Mouse (Mus musculus) lung, embryonic 14.5 days (tissue): ENCODE measurements at regions not wholly inside any gene's neighbourhood (a gene's known extent, or its start where the extent isn't known, plus 50 kb on each side); places are given as distances from the start of the nearest gene placed in this dataset.

Experiments
- ATAC-seq: fragments of 200-750 bp; cut with Nextera tagmentation; 2 replicates; pipeline ENCODE4 v1.8.0; 2017; ENCODE audit warnings: mild to moderate bottlenecking, moderate TSS enrichment, moderate library complexity; ENCODE audit not compliant: insufficient read depth
- DNase-seq: peaks from one replicate; pipeline ENCODE4 v3.0.0-alpha.2; 2015
- H3K27ac ChIP-seq: fragments of 300-500 bp; sonication (generic); 2 replicates; pipeline ENCODE4 v1.5.1; 2014; ENCODE audit warnings: low read depth, mild to moderate bottlenecking, moderate library complexity
- H3K27me3 ChIP-seq: fragments of 300-500 bp; sonication (generic); 2 replicates; pipeline ENCODE4 v1.6.1; 2014; ENCODE audit warnings: low read length, control low read depth; ENCODE audit not compliant: insufficient read depth
- H3K36me3 ChIP-seq: fragments of 300-500 bp; sonication (generic); 2 replicates; pipeline ENCODE4 v1.6.1; 2014; ENCODE audit warnings: control low read depth; ENCODE audit not compliant: insufficient read depth
- H3K4me1 ChIP-seq: fragments of 300-500 bp; sonication (generic); 2 replicates; pipeline ENCODE4 v1.6.1; 2014; ENCODE audit warnings: antibody characterized with exemption, control low read depth; ENCODE audit not compliant: insufficient read depth
- H3K4me2 ChIP-seq: fragments of 300-500 bp; sonication (generic); 2 replicates; pipeline ENCODE4 v1.6.1; 2014; ENCODE audit warnings: mild to moderate bottlenecking
- H3K4me3 ChIP-seq: fragments of 300-500 bp; sonication (generic); 2 replicates; pipeline ENCODE4 v1.5.1; 2014; ENCODE audit warnings: low read depth, low read length
- H3K9ac ChIP-seq: fragments of 300-500 bp; sonication (generic); 2 replicates; pipeline ENCODE4 v1.6.1; 2014
- H3K9me3 ChIP-seq: fragments of 300-500 bp; sonication (generic); 2 replicates; pipeline ENCODE4 v1.6.1; 2016; ENCODE audit warnings: low read depth, low read length, control low read depth
- CTCF ChIP-seq: IDR thresholded peaks from 2 replicates; pipeline ENCODE4 v1.5.1; 2016; ENCODE audit warnings: antibody characterized with exemption, low read depth
- WGBS: fragments of 180-500 bp; shearing (Covaris S2); extraction: QIAGEN DNeasy Blood & Tissue Kit; methylation state at CpG from one replicate; pipeline ENCODE4 v1.1.7; 2014; 5-methylcytosine and 5-hydroxymethylcytosine counted together

DNA sequence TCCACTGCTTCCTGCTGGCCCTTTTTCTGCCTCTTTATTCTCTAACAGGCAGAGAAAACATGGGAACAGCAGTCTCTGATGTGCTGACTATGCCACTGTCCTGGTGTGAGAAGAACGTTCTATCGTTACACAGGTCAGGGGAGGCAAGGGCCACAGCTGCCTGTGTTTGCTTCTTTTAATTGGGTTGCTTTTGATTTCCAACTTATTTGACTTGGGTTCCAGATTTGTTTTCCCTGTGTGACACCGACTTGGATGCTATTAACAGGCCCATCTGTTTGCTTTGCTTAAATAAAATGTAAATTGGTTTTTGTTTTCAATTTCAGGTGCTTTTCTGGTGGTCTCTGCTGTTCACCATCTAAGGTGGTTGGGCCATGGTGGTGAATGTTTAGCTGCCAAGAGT lies 225.8 kb downstream of the Gm5426 start:
- Histone ChIP-seq H3K4me1 (no peaks in the 10 kb centered on the region), H3K27ac (no peak overlapping the region), H3K9me3 (no peaks in the 10 kb centered on the region), H3K27me3 (no peaks in the 10 kb centered on the region), H3K36me3 (no peaks in the 10 kb centered on the region), H3K4me2 (no peak overlapping the region), H3K9ac (no peak overlapping the region), H3K4me3 (no peak overlapping the region)
- no peak for DNase-seq
- TF ChIP-seq CTCF, result no peak
- ATAC-seq, result no peak
- 61% methylated on average over 3 of the region's 3 CpGs for WGBS

DNA sequence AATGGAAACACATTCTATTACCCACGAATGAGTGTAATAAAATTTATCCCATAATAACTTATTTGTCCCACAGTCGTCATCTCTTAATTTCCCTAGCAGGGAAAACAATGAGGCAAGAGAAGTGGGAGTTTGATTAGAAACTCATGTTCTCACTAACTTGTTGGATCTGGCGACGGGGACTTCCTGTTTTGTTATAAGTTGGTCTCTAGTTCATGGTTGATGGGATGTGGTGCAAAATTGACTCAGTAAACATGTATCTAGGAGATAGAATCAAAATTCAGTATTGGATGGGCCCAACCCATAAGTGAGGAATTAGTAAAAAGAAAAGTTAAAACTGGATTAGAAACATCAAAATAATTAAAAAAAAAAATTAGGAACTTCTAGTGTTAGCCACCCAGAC lies 227.5 kb downstream of the Gm5426 start:
- DNase-seq (no peak), ATAC-seq (no peak)
- H3K27me3 ChIP-seq, result no peaks in the 10 kb centered on the region
- H3K4me2 ChIP-seq, result no peak overlapping the region
- H3K27ac ChIP-seq, result no peak overlapping the region
- TF ChIP-seq CTCF, result no peak
- 79% methylated on average over 4 of the region's 4 CpGs for WGBS
- no peaks in the 10 kb centered on the region for H3K4me1 ChIP-seq
- H3K36me3 ChIP-seq, result no peaks in the 10 kb centered on the region
- no peak overlapping the region for H3K4me3 ChIP-seq
- no peak overlapping the region for H3K9ac ChIP-seq
- H3K9me3 ChIP-seq, result no peaks in the 10 kb centered on the region

DNA sequence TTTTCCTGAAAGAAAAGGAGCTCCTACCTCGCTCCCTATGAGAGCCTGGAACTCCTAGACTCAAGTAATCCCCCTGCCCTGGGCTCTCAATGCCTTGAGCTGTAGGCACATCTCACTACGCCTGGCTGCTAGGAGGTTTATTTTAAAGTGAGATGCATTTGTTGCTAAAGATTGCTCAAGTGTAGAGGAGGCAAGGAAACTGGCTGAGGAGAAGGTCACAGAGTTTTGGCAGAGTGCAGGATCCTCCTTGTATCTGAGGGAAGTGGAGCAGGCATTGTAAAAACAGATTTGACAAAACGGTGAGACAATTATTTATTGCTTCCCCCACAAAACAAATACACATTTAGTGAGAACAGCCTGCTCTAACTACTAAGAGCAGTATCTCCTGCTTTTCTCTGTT lies 228.7 kb downstream of the Gm5426 start:
- no peak for TF ChIP-seq CTCF
- no peak overlapping the region for H3K4me3 ChIP-seq
- no peaks in the 10 kb centered on the region for H3K36me3 ChIP-seq
- no peak overlapping the region for H3K9ac ChIP-seq
- ATAC-seq (no peak), DNase-seq (peak; percentile 31)
- H3K4me2 ChIP-seq, result no peak overlapping the region
- WGBS, result 47% methylated on average over 3 of the region's 3 CpGs
- no peak overlapping the region for H3K27ac ChIP-seq
- H3K9me3 ChIP-seq, result no peaks in the 10 kb centered on the region
- no peaks in the 10 kb centered on the region for H3K4me1 ChIP-seq
- no peaks in the 10 kb centered on the region for H3K27me3 ChIP-seq

DNA sequence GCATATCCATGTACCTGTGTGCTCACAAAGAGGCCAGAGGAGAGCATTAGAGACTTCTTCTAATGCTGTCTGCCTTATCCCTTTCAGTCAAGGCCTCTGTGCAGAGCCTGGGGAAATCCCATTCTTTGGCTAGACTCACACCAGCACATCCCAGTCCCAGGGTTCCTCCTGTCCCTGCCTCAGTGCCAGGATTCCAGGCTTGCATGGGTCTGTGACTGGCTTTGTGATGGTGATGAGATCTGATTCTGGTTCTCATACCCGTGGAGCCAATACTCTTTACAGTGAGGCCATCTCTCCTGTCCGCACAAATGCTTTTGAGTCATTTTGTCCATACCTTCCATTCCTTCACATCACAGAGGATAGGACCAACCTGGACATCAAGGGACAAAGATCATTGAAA lies 230.5 kb downstream of the Gm5426 start:
- H3K36me3 ChIP-seq, result no peaks in the 10 kb centered on the region
- no peak overlapping the region for H3K27ac ChIP-seq
- no peak overlapping the region for H3K4me3 ChIP-seq
- DNase-seq (no peak), ATAC-seq (no peak)
- no peak overlapping the region for H3K4me2 ChIP-seq
- 95% methylated on average over 2 of the region's 2 CpGs for WGBS
- H3K9me3 ChIP-seq, result no peaks in the 10 kb centered on the region
- no peaks in the 10 kb centered on the region for H3K27me3 ChIP-seq
- TF ChIP-seq CTCF, result no peak
- peaks cover 5% of the 10 kb centered on the region; the same call in 1 of the 2 replicates for H3K4me1 ChIP-seq
- H3K9ac ChIP-seq, result no peak overlapping the region

DNA sequence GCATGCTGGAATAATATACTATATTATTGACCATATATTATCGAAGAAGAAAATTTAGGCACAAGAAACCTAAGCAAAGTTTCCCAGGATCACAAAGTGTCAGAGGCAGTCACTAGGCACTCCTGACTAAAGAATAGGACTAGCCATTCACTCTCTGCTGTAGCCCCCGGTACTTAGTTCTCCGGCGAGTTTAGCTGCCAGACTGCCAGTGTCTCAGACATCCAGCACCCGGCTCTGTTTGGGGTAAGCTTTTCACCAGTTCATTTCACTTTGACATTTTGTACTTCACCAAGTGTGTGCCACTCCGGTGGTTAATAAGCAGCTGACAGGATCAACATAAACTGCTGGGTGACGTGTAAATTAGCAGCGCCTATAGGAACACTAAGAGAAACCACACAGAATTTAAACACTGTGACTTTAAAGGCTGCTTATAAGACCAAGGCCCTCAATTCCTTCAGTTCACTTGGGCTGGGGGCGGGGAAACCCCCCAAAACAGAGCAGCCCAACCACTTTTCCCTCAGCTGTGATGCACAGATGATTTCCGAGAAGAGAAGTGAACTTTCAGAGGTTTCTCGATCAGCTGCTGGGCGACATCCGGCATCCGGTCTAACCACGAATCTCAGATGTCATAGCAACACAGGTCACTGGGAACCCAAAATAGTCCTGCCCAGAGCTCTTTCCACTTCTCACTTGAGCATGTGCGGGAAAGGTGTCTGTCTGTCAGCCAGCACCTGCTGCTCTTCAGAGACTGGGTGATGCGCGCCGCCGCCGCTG lies 234.3 kb downstream of the Gm5426 start:
- no peaks in the 10 kb centered on the region for H3K9me3 ChIP-seq
- DNase-seq (peak; percentile 74), ATAC-seq (peak; percentile 50)
- 33% methylated on average over 21 of the region's 21 CpGs for WGBS
- peak overlapping the region; percentile 56 for H3K4me2 ChIP-seq
- H3K27me3 ChIP-seq, result no peaks in the 10 kb centered on the region
- H3K36me3 ChIP-seq, result no peaks in the 10 kb centered on the region
- TF ChIP-seq CTCF, result no peak
- H3K4me1 ChIP-seq, result peaks cover 18% of the 10 kb centered on the region
- H3K9ac ChIP-seq, result peak overlapping the region; percentile 32; the same call in 1 of the 2 replicates
- peak overlapping the region; percentile 19 for H3K4me3 ChIP-seq
- H3K27ac ChIP-seq, result peak overlapping the region; percentile 67; the same call in 1 of the 2 replicates

DNA sequence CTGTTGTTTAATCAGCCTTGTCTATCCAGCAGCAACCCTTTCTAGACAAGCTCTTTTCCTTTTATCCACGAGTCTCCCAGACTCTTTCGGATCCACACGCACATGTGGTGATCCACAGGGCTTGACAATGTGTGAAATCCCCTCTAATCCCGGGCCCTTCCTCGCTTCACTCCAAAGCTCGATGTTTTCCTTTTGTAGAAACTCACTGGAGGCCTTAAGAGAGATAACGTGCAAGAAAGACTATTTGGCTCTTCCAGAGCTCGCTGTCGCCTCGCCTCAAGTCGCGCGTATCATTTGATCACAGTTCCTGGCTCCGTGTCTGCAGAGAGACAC lies 234.9 kb downstream of the Gm5426 start:
- WGBS, result 35% methylated on average over 14 of the region's 14 CpGs
- H3K9ac ChIP-seq, result peak overlapping the region; percentile 32; the same call in 1 of the 2 replicates
- peak overlapping the region; percentile 67; the same call in 1 of the 2 replicates for H3K27ac ChIP-seq
- peak overlapping the region; percentile 19 for H3K4me3 ChIP-seq
- no peaks in the 10 kb centered on the region for H3K27me3 ChIP-seq
- DNase-seq (peak; percentile 63), ATAC-seq (peak; percentile 23; the same call in 1 of the 2 replicates)
- TF ChIP-seq CTCF, result no peak
- peaks cover 18% of the 10 kb centered on the region for H3K4me1 ChIP-seq
- H3K36me3 ChIP-seq, result no peaks in the 10 kb centered on the region
- H3K9me3 ChIP-seq, result no peaks in the 10 kb centered on the region
- peak overlapping the region; percentile 56 for H3K4me2 ChIP-seq

DNA sequence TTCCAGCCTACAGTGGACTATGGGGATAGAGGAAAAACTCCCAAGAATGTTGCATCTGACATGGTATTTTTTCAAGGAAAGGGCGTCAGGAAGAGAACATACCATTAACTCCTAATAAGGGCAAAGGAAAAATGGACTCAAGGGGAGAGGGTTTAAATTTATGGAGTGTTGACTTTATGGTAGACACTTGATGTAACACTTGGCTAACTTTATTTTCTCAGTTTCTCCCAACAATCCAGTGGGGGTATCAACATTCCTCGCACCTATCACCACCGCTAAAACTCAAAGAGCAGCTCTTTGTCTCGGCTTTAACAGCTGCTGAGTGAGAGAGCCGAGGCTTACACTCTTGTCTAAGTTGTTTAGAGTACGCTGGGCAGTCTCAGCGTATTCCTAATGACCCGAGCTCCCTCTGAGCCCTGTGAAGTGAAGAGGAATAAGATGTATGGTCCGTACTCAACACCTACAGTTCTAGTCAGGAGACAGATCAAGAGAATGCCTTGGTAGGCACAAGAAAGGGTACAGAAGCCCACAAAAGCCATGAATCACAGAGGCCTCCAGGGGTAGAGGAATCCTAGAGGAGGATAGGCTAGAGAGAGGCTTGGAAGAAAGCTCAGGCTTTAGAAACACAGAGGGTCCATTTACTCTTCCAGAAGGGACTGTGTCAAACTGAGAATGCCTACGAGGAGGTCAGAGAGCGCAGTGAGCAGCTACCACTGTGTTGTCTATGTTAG lies 236.4 kb downstream of the Gm5426 start:
- Histone ChIP-seq H3K9me3 (no peaks in the 10 kb centered on the region), H3K4me3 (no peak overlapping the region), H3K9ac (no peak overlapping the region), H3K4me1 (peaks cover 18% of the 10 kb centered on the region), H3K4me2 (no peak overlapping the region), H3K36me3 (no peaks in the 10 kb centered on the region), H3K27ac (peak overlapping the region; percentile 14; the same call in 1 of the 2 replicates), H3K27me3 (no peaks in the 10 kb centered on the region)
- no peak for TF ChIP-seq CTCF
- 18% methylated on average over 11 of the region's 11 CpGs for WGBS
- peak; percentile 74 for ATAC-seq
- DNase-seq, result peak; percentile 75
